Comparison of ENCODE assay signal across 13 mouse cellular contexts in the genomic region with DNA sequence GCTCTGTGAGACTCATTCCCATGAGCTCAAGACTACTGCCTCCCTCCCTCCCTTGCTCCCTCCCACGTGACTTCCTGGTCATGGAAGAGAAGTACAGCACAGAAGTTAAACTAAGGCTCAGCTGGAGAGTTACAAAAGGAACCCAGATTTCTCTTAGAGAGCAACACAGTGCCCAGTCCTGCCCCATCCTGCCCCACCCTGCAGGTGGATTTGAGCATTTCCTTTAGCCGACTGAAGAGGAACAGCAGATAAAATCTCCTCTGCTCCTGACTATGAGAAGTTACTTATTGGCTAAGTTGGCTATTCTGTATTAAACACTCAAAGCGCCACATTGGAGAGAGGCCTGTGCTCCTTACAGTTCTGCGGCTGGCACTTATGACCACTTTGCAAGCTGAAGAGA.
DNase-seq lines count a peak whose midpoint lies in the region; ATAC-seq lines count a peak whose summit lies in the region.
"Had no signal": no experiment of that assay in that cellular context is flagged by ENCODE, and none has a peak within 500 bp of the region (broad histone marks: within the 10 kb centered on the region; RNA-seq: fewer than 3 reads in every experiment).

No protein-coding gene starts in this region.

- H3K27me3 ChIP-seq in heart, embryonic 15.5 days, result no peaks in the 10 kb centered on the region
- H3K27me3 ChIP-seq: limb, embryonic 13.5 days; neural tube, embryonic 15.5 days had no signal

- no peak for DNase-seq in heart, postnatal 10 days
- DNase-seq in urinary bladder, postnatal 14 days (ENCODE audit: low spot score), result peak; percentile 11
- no peak for DNase-seq in urinary bladder, adult 2 months (ENCODE audit: low spot score)
- DNase-seq in kidney, postnatal 25 days, result peak; percentile 45 to 64
- DNase-seq in right cerebral cortex, postnatal 4 days, result no peak
- no peak for DNase-seq in urinary bladder, postnatal 36 days (ENCODE audit: low spot score in 2 of 2)
- DNase-seq: cerebellum, adult 2 months; right cerebral cortex, adult 18-20 months had no signal

- no peak overlapping the region for H3K9ac ChIP-seq in heart, embryonic 15.5 days
- H3K9ac ChIP-seq: limb, embryonic 13.5 days; neural tube, embryonic 15.5 days had no signal

- no peak for ATAC-seq in heart, embryonic 15.5 days (replicated peaks; ENCODE audit: insufficient number of reproducible peaks, insufficient read depth, low FRiP score, low read depth)
- ATAC-seq in megakaryocyte-erythroid progenitor cell, adult 5-6 weeks (replicated peaks; ENCODE audit: low FRiP score, low TSS enrichment, poor library complexity, severe bottlenecking), result no peak

- intact Hi-C loops in heart, postnatal 10 days (cut with DNase I), result no loop called here

- H3K27ac ChIP-seq in heart, embryonic 15.5 days, result peak overlapping the region; percentile 28; the same call in 1 of the 2 replicates
- H3K27ac ChIP-seq: limb, embryonic 13.5 days; neural tube, embryonic 15.5 days had no signal

- H3K9me3 ChIP-seq in heart, embryonic 15.5 days (replicated peaks), result no peaks in the 10 kb centered on the region
- H3K9me3 ChIP-seq: limb, embryonic 13.5 days; neural tube, embryonic 15.5 days had no signal

- H3K36me3 ChIP-seq in heart, embryonic 15.5 days, result 0 out of 2 replicates have a peak, but pooled peaks cover 4% of the 10 kb centered on the region
- H3K36me3 ChIP-seq: neural tube, embryonic 15.5 days had no signal

- 54% methylated on average over 4 of the region's 4 CpGs for WGBS in heart, embryonic 15.5 days

- H3K4me1 ChIP-seq in heart, embryonic 15.5 days (replicated peaks), result peaks cover 36% of the 10 kb centered on the region
- H3K4me1 ChIP-seq: neural tube, embryonic 15.5 days had no signal

- no peak overlapping the region for H3K4me3 ChIP-seq in heart, embryonic 15.5 days
- H3K4me3 ChIP-seq: limb, embryonic 13.5 days; neural tube, embryonic 15.5 days had no signal

- no peak overlapping the region for H3K4me2 ChIP-seq in heart, embryonic 15.5 days
- H3K4me2 ChIP-seq: heart, embryonic 11.5 days; limb, embryonic 13.5 days; neural tube, embryonic 15.5 days had no signal

Comparison
In these comparisons a context has a peak if more than half of its experiments do, and no peak if none do; other contexts are left out.
1. DNase-seq: peak in urinary bladder, postnatal 14 days (single experiment) and kidney, postnatal 25 days (2 of 2); none in heart, postnatal 10 days (0 of 2), urinary bladder, adult 2 months (single experiment), right cerebral cortex, postnatal 4 days (single experiment) and urinary bladder, postnatal 36 days (0 of 2).